Mouse (Mus musculus): ENCODE data around the gene Acot6.

DNA sequence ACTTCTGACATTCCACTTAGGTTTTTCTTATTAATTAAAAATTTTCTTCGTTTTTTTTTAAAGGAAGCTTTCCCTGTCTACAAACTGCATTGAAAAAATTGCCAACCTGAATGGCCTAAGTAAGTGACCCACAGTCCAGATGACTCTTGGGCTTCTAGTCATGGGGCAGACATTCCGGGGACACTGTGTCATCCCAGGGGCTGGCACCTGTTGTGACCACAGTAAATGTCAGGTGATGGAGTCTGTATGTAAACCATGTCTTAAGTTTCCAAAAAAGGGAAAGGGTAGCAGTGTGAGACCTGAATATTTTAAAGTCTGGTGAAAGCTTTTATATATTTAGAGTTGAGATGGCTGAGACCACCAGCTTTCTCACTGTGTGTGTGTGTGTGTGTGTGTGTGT, 26.4 kb downstream of the Acot6 start:
- no peak for TF ChIP-seq POLR2A (IDR thresholded peaks at IDR 0.05; ENCODE audit: insufficient read depth, low read length)
- no peak for TF ChIP-seq CTCF (IDR thresholded peaks at IDR 0.05; ENCODE audit: low read depth, low read length)

Measured in ES-Bruce4 (cell line).